Mouse (Mus musculus) Patski (cell line): ENCODE measurements at regions not wholly inside any gene's neighbourhood (a gene's known extent, or its start where the extent isn't known, plus 50 kb on each side); places are given as distances from the start of the nearest gene placed in this dataset.
A peak's percentile ranks its signal among the peaks of the same experiment; 100 is the strongest.

Experiments used
- ATAC-seq: fragments of 100-300 bp; one replicate; pipeline ENCODE4 v1.8.0; 2021
- CTCF ChIA-PET: fragments of 350-600 bp; sonication (Branson Sonifier 250); formaldehyde crosslinking; loops from one replicate; lab custom pipeline; 2022; ENCODE audit warnings: inconsistent platforms; lab: Charles Lee
- POLR2A ChIA-PET: fragments of 350-600 bp; sonication (Branson Sonifier 250); formaldehyde crosslinking; loops from one replicate; lab custom pipeline; 2022; ENCODE audit warnings: antibody characterized with exemption, inconsistent platforms; lab: Charles Lee
- DNase-seq: peaks from one replicate; pipeline ENCODE4 v3.0.0-alpha.2; 2011; ENCODE audit warnings: low read depth, low spot score
- H3K27me3 ChIP-seq: fragments of 371-371 bp; one replicate; pipeline ENCODE4 v1.5.1; 2021
- CTCF ChIP-seq: fragments of 100-300 bp; IDR thresholded peaks from one replicate; pipeline ENCODE4 v1.5.1; 2021
- in situ Hi-C: fragments of 300-500 bp; cut with MboI; formaldehyde crosslinking; loops from 3 replicates; pipeline ENCODE4 v1.11.1; 2018; ENCODE audit warnings: low pct_unique_long_range_greater_than_20kb, mixed read lengths

DNA sequence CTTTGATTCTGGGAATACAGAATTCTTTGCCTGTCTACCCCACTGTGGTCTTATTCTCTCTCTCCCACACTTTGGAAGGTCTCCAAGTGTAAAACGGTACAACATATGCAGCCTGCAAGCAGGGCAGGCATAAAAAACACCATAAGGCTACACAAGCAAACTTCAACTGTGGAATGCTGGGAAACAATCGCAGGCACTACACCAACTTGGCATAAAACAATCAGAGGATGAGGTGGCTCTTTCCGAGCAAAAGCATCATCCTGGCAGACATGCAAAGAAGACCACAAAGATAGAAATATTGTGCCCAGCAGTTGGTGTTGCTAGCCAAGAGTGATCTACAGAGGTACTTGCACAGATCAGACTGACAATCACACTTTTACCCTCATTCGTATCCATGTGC, 88.0 kb upstream of the Galnt5 start:
- H3K27me3 ChIP-seq, result peaks cover 15% of the 10 kb centered on the region

DNA sequence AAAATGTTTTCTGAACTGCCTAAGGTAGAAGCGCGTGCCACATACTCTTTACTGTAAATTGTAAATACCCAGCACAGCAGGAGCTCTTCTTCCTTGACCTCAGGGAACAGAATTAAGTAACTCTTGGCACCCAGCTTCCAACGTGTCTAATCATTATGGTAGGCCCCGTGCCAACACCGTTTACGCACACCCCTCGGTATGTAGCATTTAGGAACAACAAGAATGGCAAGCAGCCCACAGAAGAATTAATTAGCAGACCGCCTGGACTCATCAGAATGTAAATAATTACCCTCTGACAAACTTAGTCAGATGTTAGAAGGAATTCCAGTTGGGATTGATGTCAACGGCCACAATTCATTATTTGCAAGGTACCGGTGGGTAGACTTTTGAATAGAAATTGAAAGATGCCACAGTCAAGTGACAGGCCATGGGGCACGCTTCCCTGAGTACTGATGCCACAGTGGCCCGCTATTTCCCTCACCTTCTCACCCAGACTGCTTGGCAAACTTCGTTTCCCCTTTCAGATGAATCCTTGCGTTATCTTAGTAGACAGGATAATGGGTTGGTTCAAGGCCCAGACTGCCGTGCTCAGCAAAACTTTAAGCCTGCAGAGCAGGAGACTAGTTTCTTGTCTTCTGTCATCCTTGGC, 81.2 kb upstream of the Galnt5 start:
- peaks cover 19% of the 10 kb centered on the region for H3K27me3 ChIP-seq
- in situ Hi-C loops, result loop anchor here (10.0 kb wide), 1 partner anchor 1802 kb away; no protein-coding TSS in a partner anchor
- ChIA-PET POLR2A (no interaction called here), CTCF (interaction anchor here (1.6 kb wide), 1 partner anchor 1788 kb away, joined by 3 read pairs; no protein-coding TSS in a partner anchor)
- no peak for TF ChIP-seq CTCF
- DNase-seq (peak; percentile 4), ATAC-seq (peak; percentile 44)

More for the DNA sequence above, 88.0 kb upstream of the Galnt5 start:
- ChIA-PET CTCF (no interaction called here), POLR2A (no interaction called here)
- no peak for TF ChIP-seq CTCF
- in situ Hi-C loops, result loop anchor here (10.0 kb wide), 1 partner anchor 1795 kb away; no protein-coding TSS in a partner anchor
- ATAC-seq (no peak), DNase-seq (no peak)

DNA sequence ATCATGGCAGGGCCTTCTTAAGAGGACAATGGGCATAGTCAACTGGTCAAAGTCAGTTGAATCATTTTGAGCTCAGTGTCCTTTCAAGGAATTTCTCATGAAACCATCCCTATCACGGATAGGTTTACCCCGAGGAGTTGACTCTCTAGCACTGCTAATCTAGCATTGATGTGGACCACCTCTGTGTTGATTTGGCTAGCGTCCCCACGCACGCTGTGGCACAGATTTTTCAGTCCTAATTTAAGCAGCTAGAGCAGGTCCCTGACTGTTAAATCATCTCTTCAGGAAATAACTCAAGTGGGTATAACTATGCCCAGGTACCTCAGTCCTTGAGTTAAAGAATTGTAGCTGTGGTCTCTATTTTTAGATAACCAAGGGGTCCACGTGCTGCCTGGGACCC, 80.0 kb upstream of the Galnt5 start:
- ChIA-PET CTCF (interaction anchor here (1.6 kb wide), 1 partner anchor 12 kb away, joined by 6 read pairs; no protein-coding TSS in a partner anchor), POLR2A (no interaction called here)
- in situ Hi-C loops, result loop anchor here (10.0 kb wide), 1 partner anchor 1803 kb away; no protein-coding TSS in a partner anchor
- ATAC-seq (no peak), DNase-seq (no peak)
- peaks cover 22% of the 10 kb centered on the region for H3K27me3 ChIP-seq
- no peak for TF ChIP-seq CTCF

DNA sequence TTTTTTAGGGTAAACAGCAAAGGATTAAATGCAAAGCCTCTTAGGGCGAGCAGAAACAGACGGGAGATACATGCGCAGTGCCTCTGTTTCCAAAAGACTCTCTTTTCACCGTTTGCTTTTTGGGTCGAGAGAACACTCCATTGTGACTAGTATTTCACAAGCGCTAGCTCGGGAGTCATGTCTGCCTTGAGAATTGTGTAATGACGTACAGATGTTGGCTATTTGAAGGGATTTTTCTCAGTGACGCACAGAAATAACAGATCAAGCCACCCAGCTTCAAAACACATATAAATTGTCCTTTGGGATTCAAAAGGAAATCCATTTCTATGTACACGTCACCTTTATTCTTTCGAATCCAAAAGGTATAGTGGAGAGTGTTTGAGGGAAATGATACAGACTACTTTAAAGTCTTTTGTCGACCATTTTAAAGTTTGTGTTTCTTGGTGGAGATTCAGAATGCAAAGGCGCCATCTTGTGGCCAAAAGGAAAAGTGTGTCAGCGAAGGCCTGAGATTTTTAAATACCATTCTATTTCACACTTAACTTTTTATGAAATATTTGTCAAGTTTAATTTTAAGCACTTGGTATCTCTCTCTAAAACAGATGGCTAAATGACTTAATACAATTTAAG, 78.5 kb upstream of the Galnt5 start:
- peak; percentile 72 for TF ChIP-seq CTCF
- ChIA-PET CTCF (interaction anchor here (0.9 to 1.8 kb wide), 5 partner anchors 10 to 1800 kb away, joined by 3 to 6 read pairs (median 4); no protein-coding TSS in a partner anchor), POLR2A (no interaction called here)
- ATAC-seq (no peak), DNase-seq (no peak)
- in situ Hi-C loops, result loop anchor here (10.0 kb wide), 1 partner anchor 1804 kb away; no protein-coding TSS in a partner anchor
- peaks cover 21% of the 10 kb centered on the region for H3K27me3 ChIP-seq

DNA sequence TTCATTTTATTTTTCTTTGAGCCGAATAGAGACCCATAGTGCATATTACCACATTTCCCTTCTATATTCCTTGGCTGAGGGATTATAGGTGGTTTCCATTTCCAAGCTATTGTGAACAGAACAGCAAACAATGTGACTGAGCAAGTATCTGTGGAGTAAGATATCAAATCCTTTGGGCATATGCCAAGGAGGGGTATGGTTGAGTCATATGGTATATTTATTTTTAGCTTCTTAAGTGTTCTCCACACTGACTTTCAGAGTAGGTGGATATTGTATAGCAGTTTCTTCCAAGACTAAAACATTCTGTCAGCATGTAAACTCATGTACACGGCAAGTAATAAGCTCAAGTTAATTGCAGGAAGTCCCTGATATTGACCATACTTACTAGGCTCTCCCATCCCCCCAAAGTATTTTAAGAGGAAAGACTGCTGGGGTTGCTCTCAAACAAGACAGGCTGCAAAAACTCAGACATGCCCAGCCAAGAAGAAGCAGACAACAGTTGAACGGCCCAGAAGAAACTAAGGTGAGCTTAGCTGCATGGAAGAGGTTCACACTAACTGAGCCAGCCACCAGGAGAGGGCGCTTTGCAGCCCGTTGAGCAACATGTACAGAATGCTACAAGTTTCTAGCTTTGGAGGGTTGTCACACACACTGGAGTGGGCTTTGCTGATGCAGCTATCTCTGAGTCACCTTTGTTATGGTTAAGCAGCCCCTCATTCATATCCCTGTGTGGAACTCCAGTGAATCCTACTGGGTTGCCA, 63.4 kb upstream of the Galnt5 start:
- in situ Hi-C loops, result no loop called here
- CTCF ChIA-PET, result interaction anchor here (1.0 kb wide), 1 partner anchor 14 kb away, joined by 6 read pairs; no protein-coding TSS in a partner anchor
- POLR2A ChIA-PET, result no interaction called here
- peak; percentile 36 for TF ChIP-seq CTCF
- ATAC-seq, result no peak
- no peak for DNase-seq
- H3K27me3 ChIP-seq, result peaks cover 9% of the 10 kb centered on the region
